Mouse (Mus musculus): Measurements from ENCODE around the gene Cfap69.

DNA sequence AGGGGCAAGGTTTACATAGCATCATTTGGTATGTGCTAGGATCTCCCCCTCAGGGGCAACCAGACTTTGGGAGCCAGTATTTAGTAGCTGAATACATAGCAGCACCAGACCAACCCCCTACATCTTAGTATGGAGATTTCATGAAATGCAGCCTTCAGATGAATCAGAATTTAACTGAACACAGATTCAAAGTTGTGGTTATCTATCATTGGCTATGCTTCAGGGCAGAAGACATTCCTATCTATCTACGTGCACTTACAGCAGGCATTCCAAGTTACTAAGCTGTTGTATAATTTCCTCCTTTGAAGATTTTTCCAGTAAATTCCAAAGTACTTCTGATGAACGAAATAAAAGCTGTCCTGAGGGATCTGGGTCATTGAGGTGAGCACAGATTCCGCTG, 38.5 kb downstream of the Cfap69 start:
- TF ChIP-seq CTCF (IDR thresholded peaks at IDR 0.05; ENCODE audit: control insufficient read depth, insufficient read depth, insufficient read length) (no peak), CEBPB (IDR thresholded peaks at IDR 0.05; ENCODE audit: low read depth) (no peak), FOSL1 (IDR thresholded peaks at IDR 0.05; ENCODE audit: insufficient read depth, low read length, poor library complexity, severe bottlenecking) (no peak), MYOD1 (IDR thresholded peaks at IDR 0.05; ENCODE audit: control insufficient read depth, insufficient read length, low read depth) (no peak)
